Mouse (Mus musculus): ENCODE data around the gene Dcst1.

Dcst1 gene

DNA sequence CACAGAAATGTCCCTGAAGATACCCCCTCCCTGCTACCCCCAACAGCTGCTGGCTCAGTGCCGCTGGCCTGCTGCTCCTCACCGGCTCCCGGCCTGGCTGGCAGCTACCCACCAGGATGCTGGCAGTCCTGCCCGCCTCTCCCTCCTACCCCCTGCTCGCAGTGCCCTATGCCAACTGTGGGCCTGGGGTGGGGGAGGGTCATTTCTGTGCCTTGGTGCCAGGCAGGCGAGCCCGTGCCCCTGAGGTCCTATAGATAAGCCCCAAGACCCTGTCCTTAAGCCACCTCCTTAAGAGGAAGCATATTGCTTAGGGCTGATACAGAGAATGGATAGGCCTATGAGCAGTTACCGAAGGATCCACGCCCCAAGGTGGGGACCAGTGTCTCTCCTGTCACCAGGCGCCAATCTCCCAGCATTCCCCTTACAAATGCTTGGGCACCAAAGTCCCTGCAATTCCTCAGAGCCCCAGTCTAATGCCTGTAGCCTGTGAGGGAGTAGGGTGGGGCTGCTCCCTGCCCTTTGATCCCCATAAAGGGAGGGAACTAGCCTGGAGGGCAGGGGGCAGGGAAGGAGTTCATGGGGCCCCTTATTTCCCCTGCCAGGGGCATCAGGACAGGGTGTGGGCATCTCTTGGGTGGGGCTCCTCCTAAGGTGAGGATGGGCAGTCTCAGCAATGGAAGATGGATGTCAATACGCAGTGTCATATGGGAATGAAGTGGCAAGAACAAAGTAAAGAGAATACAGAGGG, 23.3 kb upstream of the Dcst1 start:
- peak; percentile 68 for DNase-seq

DNA sequence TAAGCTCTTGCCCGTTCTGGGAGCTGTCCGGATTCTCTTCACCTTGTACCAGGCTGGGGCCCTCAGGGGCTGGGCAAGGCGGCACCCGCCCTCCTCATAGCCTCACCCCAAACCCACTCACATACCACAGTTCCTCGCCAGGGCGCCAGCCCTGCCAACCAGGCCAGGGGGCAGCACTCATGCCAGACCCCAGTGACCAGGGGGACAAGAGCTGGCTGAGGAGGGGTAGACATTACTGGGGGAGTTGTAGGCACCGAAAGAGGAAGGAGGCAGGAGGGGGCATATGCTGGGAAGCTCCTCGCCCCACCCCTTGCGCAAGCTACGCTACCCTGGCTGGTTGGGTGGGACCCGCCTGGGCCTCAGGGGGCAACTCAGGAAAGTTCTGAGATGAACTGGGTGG, 22.6 kb upstream of the Dcst1 start:
- no peak for DNase-seq

DNA sequence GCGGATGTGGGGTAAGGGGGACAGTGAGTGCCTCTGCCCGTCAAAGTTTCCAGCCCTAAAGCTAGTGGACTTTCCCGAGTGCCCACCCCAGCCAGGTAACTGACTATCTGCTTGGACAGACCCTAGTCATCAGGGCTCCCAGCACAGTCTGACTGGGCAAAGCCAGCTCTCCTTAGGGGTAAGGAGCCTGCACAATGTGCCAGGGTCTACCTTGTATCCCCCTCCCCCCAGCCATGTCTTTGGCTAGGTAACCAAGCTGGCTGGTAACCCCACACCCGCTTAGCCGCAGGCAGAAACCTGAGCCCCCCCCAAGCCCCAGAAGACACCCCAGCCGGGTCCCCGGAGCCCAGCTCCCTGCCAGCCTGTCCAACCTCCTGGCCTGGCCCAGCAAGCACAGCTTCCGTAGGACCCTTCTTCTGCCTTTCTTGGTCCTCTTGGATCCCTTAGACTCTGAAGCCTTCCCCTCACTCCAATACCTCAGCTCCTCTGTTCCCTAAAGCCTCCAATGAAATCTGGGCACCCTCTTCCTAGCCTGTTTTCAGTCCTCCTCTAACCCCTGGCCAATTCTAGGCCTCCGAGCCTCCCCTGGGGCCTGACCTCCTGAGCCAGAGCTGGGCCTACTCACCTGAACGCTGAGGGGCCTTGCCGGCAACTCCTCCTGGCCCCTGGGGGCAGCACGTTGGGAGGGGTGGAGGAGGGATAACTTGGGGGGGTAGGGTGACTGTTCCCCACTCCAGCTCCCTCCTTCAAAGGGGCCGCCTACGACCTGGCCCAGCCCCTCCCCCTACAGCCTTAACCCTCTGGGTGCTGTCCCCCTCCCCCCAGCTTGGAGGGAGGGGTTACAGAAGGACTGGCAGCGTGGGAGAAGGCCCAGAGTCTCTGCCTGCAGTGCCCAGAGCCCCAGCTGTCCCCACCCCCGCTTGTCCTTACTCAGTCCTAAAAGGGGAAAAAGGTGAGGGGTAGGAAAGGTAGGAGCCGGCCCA, 21.7 kb upstream of the Dcst1 start:
- no peak for DNase-seq

DNA sequence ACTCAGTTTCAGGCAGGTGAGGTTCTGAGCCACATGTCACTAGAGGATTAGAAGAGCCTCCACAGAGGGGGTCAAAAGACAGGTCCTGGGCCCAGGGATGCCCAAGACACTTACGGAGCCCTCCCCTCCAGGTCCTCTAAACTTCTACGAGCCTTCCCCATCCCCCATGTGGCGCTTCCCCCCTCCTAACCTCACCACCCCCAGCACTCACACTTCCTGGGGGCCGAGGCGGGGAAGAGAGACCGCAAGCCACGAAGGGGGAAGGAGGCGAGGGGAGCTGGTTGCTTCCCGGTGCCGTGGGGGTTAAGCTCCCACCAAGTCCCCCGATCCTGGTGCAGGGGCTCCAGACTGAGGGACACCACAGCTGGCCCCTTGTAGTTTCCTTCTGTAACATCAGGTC, 20.4 kb upstream of the Dcst1 start:
- DNase-seq, result no peak

DNA sequence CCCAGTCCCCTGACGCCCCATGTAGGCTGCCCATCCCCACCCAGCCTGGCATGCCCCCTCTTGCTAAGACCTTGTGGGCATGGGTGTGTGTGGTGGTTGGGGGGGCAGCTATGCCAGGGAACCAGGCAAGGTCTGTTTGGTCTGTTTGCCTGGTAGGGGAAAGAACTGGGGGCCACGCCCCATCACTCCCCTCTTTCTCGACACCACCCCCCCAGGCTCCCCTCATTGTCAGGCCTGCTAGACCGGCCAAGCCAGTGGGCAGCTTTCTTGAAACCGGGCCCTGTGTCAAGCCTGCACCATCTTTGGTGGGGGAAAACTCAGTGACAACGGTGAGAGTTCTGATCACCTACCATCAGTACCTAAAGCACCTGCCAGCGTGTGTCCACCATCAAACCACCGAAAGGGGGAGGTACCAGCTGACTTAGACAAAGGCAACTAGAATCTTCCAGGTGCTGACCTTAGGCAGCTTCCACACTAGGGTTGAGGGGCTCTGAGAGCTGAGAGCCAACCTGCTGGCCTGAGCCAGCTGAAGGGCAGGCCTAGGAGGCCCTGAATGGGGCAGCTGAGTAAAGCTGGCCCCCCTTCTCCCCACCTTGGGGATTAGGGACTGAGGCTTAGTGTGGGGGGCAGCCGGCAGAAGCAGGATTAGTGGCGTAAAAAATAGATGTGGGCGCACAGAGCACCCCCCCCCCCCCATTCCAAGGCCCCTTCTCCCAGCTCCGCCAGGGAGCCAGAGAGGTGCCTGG, 19.5 kb upstream of the Dcst1 start:
- DNase-seq, result peak; percentile 16

DNA sequence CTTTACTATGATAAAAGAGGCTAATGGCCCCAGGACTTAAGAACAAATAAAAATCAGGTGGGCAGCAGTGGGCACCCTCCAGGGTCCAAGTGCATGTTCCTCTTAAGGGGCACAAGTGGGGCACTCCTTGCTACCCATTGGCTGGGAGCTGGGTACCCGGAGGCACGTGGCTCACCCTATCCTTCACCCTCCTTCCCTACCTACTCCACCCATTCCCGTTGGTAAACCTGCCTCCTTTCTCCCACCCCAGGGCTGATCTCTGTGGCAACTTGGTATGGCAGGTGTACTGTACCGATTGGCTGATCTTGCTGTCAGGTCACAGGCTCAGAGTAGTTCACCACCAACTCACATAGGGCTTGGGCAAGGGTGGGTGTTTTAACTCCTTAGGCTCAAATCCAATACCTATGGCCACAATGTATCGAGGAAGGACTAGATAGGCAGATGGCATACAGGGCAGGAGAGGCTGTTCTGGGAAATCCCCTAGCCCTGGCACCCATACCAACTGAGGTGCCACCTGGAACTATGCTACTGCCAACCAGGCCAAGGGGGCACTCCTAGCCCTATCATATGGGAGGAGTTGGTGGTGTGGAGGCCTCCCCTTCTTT, 18.7 kb upstream of the Dcst1 start:
- DNase-seq, result no peak

DNA sequence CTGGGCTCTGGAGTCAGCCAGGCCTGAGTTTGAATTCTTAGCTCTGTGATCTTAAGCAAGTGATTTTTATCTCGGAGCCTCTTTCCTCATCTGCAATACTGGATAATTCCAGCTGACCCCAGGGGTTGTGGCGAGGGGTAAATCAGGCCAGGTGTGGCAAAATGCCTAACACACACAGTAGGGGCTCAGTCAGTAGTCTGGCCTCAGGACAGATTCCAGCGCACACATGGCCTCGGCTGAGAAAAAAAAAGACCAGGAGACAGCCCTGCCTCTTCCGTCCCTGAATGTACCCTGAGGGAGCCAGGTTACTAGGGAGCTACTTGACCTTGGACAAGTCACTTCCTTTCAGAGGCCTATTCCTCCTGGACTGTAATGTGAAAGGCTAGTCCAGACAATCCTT, 17.9 kb upstream of the Dcst1 start:
- DNase-seq, result no peak

DNA sequence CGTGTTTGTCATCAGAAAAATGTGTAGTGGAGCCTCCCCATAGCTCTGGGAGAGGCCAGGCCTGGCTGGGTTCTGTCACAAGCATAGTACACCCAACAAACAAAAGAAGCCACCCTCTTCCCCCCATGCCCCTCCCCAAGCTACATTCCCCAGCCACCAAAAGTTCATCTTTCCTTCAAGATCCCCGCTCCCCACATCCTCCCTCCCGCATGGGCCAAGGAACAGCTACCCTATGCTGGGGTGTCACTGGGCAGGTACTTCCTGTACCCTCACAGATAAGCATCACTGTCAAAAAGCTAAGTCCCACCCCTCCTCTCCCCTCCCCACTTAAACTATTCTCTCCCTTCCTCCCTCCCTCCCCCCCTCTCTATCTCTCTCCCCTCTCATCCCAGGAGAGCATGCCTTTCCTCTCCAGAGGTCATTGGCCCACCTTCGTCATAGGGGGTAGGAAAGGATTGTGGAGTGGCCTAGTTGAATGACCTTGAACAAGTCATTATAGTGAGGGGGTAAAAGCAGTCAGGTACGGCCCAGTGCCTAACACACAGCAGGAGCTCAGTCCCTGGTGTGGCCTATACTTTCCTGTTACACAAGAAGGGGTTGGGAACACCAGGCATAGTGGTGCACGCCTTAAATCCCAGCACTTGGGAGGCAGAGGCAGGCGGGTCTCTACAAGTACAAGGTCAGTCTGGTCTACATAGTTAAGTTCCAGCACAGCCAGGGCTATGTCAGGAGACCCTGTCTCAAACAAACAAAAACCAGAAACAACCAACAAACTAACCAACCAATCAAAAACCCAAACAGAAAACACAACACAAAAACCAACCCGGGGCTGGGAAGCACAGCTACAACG, 17.2 kb upstream of the Dcst1 start:
- DNase-seq, result no peak

DNA sequence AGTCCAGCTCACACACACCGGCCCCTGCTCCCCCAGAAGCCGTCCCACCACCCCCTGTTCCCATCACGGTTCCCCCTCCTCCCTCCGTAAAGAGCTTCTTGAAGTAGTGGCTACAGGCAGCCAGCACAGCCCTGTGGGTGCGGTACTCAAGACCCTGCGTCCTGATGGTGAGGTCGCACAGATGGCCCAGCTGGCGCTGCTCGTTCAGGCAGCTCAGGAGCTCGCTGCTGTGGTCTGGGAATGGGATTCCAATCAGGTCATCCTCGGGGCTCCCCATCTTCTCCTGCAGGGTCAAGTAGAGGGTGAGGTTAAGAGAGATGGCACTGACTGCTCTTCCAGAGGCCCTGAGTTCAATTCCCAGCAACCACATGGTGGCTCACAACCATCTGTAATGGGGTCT, 16.2 kb upstream of the Dcst1 start:
- DNase-seq, result no peak

DNA sequence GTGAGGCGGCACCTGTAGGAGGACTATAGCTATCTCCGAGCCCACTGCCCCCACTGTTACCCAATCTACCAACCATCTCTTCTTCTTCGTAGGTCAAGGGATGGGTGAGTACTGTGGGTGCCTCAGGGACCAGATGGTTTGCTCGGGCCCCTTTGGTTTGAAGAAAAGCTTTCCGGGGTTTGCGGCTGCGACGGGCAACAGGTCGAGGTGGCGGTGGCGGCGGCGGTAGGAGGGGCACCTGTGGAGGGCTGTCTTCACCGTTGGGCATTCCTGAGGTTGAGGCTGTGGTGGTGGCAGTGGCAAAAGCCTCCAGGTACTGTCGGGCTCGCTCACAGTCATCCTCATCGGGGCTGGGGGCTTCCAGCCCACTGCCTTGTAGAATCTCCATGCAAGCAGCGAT, 15.7 kb upstream of the Dcst1 start:
- DNase-seq, result no peak

DNA sequence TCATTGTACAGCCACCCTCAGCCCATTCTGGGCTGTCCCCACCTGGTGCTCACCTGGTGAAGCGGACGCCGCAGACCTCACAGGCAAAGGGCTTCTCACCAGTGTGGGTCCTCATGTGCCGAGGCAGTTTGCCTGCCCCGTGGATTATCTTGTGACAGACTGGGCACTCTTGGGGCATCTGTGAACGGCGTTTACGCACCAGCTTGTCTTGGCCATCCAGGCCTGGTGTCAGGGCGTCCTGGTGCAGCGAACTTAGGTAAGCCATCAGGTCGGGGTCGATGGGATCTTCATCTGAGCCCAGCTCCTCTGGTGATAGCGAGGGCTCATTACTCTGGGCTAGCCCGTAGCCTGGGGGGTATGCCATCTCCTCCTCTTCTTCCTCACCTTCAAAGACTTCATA, 15.2 kb upstream of the Dcst1 start:
- no peak for DNase-seq

DNA sequence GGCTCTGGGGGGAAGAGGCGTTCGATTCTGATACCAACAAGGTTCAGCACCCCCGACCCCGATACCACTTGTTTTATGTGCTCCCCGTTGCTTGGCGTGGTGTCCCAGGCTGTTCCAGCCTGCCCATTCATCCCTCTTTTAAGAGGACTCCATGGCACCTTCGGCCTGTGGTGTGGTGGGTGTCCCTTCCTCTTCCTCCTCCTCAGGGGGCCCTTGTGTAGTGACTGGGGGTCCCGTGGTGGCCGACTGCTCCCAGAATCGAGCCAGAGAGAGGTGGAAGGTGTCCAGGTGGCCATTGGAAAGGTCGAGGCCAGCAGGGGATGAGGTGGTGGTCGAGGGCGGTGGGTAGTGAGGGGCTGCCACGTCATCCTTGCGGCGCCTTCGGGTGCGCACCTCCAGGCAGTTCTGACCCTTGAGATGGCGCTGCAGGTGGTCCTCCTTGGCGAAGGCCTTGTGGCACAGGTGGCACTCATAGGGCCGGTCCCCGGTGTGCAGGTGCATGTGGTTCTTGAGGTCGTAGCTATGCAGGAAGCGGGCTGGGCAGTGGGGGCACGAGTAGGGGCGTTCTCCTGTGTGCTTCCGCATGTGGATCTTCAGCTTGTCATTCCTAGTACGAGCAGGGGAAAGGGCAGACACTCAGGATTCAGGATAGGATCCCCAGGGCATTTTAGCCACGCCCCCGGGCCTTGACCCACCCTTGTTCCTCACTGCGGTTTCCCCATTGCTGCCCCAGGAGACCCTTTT, 14.5 kb upstream of the Dcst1 start:
- DNase-seq, result peak; percentile 16

DNA sequence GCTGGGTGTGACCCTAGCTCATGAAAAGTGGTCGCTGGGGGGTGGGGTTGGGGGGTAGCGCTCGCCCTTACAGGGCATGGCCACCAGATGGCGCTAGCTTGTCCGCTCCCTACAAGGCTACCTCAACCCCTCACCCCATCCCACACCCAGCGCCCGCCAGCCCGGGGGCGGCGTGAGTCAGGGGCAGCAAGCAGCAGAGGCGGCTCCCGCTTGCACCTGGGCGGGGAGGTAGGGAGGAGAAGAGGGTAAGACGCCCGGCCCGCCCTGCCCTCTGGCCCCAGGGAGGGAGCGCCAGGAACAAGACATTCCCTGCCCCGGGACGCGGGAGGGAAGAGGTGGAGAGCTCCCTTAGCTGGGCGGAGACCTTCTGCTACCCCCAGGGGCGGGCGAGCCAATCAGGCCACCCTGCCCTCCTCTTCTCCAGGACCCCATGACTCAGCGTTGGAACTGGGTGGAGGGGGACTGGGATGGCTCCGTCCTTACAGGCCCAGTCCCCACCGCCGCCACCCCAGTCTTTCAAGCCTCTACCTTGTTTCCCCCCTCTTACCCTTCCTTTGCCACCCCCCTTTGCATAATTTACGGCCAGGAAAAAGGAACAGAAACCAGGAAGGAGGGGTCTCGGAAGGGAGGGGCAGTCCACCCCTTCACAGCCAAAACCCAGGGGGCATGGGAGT, 13.5 kb upstream of the Dcst1 start:
- peak; percentile 82 for DNase-seq

DNA sequence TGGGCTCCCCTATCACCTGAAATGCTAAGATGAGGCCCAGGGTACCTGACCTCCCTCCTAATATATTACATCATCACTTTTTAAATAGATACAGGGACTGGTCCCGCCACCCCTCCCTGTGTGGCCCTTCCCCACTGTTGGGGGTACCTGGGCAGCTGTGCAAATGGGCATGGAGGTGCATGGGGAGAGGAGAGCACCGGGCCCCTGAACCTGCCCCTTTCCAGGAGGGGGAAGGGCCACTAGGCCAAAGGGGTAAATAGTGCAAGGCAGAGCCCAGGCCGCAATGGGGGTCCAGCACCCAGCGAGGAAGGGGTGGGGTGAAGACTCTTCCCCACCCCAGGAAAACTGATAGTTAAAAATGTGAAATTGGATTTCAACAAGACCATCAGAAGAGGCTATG, 12.8 kb upstream of the Dcst1 start:
- DNase-seq, result no peak

DNA sequence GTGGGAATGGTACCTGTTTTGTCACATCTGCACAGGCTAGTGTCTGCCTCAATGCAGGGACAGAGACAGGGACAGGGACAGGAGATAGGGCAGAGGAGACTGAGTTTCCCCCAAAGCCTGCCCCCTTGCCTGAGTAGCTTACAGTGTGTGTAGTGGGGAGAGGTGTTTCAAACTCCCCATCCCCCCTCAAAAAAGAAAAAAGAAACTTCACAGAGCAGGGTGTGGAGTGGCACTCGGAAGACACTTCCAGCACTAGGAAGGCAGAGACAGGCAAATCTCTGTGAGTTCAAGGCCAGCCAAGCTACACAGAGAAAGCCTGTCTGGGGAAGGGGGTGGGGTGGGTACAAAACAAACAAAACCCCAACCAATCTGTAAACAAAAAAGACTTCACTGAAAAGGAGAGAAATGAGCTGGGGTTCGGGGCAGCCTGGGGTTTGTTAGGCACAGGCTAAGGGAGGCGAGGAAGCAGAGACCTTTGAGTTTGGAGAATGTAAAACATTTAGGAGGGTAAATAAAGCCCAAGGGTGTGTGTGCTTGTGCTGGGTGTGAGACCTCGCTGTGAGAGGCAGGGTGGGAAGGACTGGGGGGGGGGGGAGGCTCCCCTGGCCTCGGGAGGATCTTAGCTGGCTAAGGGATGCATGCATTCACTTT, 8.7 kb upstream of the Dcst1 start:
- DNase-seq, result no peak

DNA sequence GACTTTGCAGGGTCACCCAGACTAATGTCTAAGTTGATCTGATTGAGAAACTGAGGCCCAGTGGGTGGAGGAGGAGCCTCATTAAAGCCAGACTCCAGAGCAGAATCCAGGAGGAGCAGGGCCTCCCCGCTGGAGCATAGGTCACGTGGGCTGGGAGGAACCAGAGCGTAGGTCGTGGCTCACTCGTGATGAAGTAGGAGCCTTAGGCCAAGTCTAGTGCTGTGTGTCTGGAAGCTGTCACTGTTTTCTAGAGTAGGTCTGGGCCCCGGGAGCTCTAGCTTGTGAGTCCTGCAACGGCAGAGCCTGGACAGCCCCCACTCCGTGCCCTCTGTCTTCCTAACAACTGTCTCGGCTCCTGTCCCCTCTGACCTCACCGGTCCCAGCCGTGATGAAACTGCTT, 2.3 kb upstream of the Dcst1 start:
- DNase-seq, result no peak

DNA sequence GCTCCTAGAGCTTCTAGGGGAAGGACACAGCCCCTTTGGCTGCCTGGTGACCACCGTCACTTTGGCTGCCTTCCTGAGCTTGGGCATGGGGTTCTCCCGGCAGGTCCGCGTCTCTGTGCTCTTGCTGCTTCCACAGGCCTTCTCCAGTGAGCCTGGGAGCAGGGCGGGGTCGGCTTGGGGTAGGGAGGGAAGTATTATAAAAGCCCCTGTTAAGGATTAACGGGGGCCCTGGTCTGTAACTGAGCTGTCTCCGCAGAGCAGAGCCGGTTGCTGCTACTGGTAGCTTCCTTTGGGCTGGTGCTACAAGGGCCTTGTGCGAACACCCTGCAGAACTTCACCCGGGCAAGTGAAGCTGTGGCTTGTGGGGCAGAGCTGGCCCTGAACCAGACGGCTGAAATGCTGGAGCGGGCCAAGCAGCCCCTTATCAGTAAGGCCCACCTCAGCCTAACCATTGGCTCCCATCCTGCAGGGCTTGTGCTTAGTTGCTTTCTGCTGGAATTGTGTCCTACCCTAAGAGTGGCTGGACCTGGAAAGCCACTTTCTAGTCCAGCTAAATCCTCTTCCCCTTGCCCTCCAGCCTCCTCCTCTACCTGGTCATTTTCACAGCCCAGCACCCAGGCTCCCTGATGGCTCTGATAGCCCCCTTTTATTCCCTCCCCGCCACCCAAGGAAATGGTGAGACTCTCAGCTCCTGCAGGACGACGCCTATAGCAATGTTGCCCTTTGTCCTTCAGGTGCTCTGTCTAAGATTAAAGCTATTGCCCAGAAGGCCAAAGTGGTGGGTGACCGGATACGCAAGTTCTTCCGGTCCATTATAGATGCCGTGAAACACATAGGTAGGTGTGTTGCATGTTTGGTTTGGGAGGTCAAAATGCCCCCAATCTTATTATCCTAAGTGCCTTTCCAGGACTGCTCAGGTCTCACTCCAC, 697 bp upstream of the Dcst1 start:
- no peak for DNase-seq

DNA sequence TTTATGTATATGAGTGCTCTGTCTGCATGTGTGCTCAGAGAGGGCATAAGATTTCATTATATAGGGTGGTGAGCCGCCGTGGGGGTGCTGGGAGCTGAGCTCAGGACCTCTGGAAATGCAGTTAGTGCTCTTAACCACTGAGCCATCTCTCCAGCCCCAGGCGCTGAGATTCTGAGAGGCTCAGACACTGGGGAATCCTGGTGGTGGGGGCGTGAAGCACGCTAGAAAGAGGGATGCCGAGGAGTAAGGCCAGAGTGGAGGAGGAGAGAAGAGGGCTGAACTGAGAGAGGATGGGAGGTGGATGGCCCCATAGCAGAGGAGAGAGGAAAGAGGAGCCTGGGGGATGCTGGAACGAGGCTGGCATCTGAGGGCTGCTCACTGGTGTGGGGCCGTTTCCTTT, 422 bp downstream of the Dcst1 start:
- DNase-seq, result no peak

DNA sequence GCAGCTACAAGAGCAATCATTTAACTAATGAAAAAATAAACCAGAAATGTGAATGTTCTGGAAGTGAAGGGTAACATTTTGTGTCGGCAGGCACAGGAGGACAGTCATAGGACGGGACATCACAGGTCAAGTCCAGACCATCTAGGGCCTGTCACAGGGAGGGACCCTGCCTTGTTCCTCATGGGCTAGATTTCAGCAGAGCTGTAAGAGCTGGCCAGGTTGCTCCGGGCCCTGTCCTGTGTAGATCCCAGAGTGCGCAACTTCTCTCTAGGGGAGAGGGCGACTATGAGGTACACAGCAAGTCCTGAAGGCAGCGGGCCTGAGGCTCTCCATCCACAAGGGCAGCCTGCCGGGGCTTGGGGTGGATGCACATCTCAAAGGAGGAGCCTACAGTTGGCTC, 3.4 kb downstream of the Dcst1 start, which contains the start of gene Dcst2:
TSS of gene Dcst2 (plus strand) at position 301 of the 400 bp plus-strand sequence.
- DNase-seq, result no peak
